Mouse (Mus musculus) G1E (cell line): ENCODE measurements around the gene Fuca1. TPM values are rescaled to one million over a fixed set of nuclear protein-coding genes. Genes with fewer than 3 reads are reported as not detected.
A peak's percentile ranks its signal among the peaks of the same experiment; 100 is the strongest.

Experiments
- ATAC-seq: 2 replicates; pipeline ENCODE4 v1.8.0; 2016; ENCODE audit warnings: mild to moderate bottlenecking; ENCODE audit not compliant: insufficient number of reproducible peaks, poor library complexity, low FRiP score, severe bottlenecking; ENCODE audit errors: extremely low read depth
- DNase-seq: peaks from one replicate; pipeline ENCODE4 v3.0.0; 2012; ENCODE audit warnings: low spot score
- H3K27me3 ChIP-seq: 2 replicates; pipeline ENCODE4 v1.6.1; 2012; ENCODE audit warnings: mild to moderate bottlenecking, low read length, inconsistent platforms; ENCODE audit not compliant: insufficient read depth
- H3K36me3 ChIP-seq: replicated peaks from 2 replicates; pipeline ENCODE3; 2012; ENCODE audit warnings: mild to moderate bottlenecking, inconsistent platforms
- H3K4me1 ChIP-seq: 2 replicates; pipeline ENCODE4 v1.6.1; 2012; ENCODE audit warnings: low read depth, low read length, inconsistent platforms, mixed read lengths; ENCODE audit not compliant: insufficient read depth
- H3K4me3 ChIP-seq: 2 replicates; pipeline ENCODE4 v1.5.1; 2012; ENCODE audit warnings: low read depth, mild to moderate bottlenecking, inconsistent platforms, low read length, moderate library complexity, mixed read lengths
- H3K9me3 ChIP-seq: replicated peaks from 2 replicates; pipeline ENCODE4 v1.6.1; 2012; ENCODE audit warnings: inconsistent platforms
- CTCF ChIP-seq: IDR thresholded peaks from 2 replicates; pipeline ENCODE4 v1.5.1; 2012; ENCODE audit warnings: low read depth, low read length, inconsistent platforms, mixed read lengths
- GATA1 ChIP-seq: IDR thresholded peaks from 2 replicates; pipeline ENCODE4 v1.6.1; 2012; ENCODE audit warnings: borderline replicate concordance, low read length, inconsistent platforms, mixed read lengths
- GATA2 ChIP-seq: IDR thresholded peaks from 2 replicates; pipeline ENCODE4 v1.6.1; 2012; ENCODE audit warnings: low read depth, low read length, inconsistent platforms, borderline replicate concordance
- POLR2AphosphoS5 ChIP-seq: IDR thresholded peaks from 2 replicates; pipeline ENCODE4 v1.6.1; 2012; ENCODE audit warnings: low read depth, low read length, inconsistent platforms; ENCODE audit not compliant: insufficient replicate concordance
- TAL1 ChIP-seq: conservative IDR thresholded peaks from 2 replicates; pipeline ENCODE4 v1.6.1; 2012; ENCODE audit warnings: low read depth, low read length, inconsistent platforms, mixed read lengths
- polyA plus RNA-seq: library from polyadenylated mRNA; stranded (reverse); fragments of >175 nt; gene quantifications from 2 replicates; pipeline ENCODE4 v1.2.3, GENCODE M21; 2012
- total RNA-seq, 2 experiments: library from RNA; stranded (forward) in 1 of 2; stranded (reverse) in 1 of 2; fragments of 200-1000 nt in 1 of 2; fragments of >200 nt in 1 of 2; fragmentation: Nextera tagmentation in 1 of 2; gene quantifications; 2 replicates each; pipeline ENCODE4 v1.2.3; 2014 to 2017

Gene Fuca1
- total RNA-seq (2014; fragmentation: Nextera tagmentation) = 32.8 and 66.2 TPM in 2 replicates
- total RNA-seq (2017) = 149 and 150 TPM in 2 replicates
- polyA plus RNA-seq = 13.9 and 16.9 TPM in 2 replicates

- peaks cover 20% of the 10 kb centered on the region for H3K4me1 ChIP-seq
- DNase-seq = peak; percentile 84
- H3K4me3 ChIP-seq = peak within 1 kb of the TSS; percentile 91
- H3K36me3 ChIP-seq = peaks cover 66% of the 10 kb centered on the region
- peaks cover 3% of the 10 kb centered on the region; the same call in 1 of the 2 replicates for H3K27me3 ChIP-seq
- peak; percentile 58 for TF ChIP-seq CTCF
- TF ChIP-seq TAL1 = no peak
- H3K9me3 ChIP-seq = no peaks in the 10 kb centered on the region
- ATAC-seq = peak; percentile 86
Observed at GRCm38 (mm10) chr4:135920304-135921241, at the start of gene Fuca1. TSS of gene Fuca1 (plus strand) at chr4:135920735.

DNA sequence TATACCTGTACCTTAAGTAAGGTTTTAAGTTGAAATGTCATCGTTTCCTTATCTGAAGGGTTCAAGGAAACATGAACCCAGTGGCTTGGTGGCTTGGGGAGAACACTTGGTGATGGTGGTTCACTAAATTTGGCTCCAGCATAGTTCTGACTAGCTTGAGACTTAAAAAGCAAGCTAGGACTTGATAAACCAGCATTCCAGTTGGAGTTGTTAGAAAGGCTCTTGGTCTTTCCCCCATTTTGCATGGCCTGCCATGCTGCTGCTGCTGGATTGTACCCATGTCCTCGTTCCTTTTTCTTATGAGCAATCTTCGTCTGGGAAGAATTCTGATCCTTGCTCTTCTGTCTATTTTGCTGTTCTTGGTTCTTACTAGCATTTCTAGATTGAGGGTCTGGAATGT lies 48.5 kb upstream of the Fuca1 start:
- H3K4me1 ChIP-seq = peaks cover 57% of the 10 kb centered on the region
- peak overlapping the region; percentile 75; the same call in 1 of the 2 replicates for H3K4me3 ChIP-seq
- TF ChIP-seq CTCF (no peak), GATA1 (no peak), POLR2AphosphoS5 (no peak), TAL1 (no peak), GATA2 (no peak)
- H3K9me3 ChIP-seq = no peaks in the 10 kb centered on the region
- no peak for ATAC-seq
- H3K36me3 ChIP-seq = peaks cover 35% of the 10 kb centered on the region
- H3K27me3 ChIP-seq = no peaks in the 10 kb centered on the region
- no peak for DNase-seq

DNA sequence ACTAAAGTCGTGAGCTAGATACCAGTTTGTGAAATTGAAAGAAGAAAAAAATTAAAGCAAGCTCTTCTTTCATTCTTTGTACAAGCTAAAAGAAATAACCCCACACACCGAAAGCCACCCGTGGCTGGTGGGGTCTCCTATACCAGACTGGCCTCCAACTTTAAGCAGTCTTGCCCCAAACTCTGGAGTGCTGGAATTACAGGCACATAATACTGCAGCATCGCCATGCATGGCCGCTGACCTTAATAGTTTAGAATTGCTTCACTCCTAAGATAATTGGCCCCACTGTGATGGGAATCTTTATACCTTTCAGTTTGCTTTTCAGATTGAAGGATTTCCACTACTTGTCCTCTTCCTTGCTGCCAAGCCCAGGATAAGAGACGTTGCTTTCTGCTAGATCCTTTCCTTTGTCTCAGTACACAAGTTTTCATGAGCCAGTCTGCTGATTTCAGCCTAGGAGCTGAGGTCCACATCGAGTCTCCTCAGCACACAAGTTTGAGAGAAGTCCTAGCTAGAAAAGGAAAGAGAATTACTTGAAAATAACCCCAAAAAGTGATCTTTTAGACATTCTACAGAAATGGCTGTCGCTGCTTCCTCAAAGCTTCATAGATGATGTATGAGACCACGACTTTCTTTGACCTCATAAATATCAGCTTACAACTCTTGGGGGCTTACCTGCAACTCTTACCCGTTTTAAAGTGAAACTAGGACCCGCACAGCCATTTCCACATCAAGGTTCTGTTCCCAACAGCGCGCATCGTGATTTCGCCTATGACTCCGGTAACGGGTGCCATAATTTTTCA lies 47.7 kb upstream of the Fuca1 start:
- Histone ChIP-seq H3K4me3 (peak overlapping the region; percentile 75), H3K36me3 (peaks cover 35% of the 10 kb centered on the region), H3K27me3 (no peaks in the 10 kb centered on the region), H3K9me3 (no peaks in the 10 kb centered on the region), H3K4me1 (peaks cover 59% of the 10 kb centered on the region)
- TF ChIP-seq TAL1 (no peak), GATA2 (no peak), GATA1 (no peak), POLR2AphosphoS5 (no peak), CTCF (no peak)
- no peak for DNase-seq
- ATAC-seq = no peak

DNA sequence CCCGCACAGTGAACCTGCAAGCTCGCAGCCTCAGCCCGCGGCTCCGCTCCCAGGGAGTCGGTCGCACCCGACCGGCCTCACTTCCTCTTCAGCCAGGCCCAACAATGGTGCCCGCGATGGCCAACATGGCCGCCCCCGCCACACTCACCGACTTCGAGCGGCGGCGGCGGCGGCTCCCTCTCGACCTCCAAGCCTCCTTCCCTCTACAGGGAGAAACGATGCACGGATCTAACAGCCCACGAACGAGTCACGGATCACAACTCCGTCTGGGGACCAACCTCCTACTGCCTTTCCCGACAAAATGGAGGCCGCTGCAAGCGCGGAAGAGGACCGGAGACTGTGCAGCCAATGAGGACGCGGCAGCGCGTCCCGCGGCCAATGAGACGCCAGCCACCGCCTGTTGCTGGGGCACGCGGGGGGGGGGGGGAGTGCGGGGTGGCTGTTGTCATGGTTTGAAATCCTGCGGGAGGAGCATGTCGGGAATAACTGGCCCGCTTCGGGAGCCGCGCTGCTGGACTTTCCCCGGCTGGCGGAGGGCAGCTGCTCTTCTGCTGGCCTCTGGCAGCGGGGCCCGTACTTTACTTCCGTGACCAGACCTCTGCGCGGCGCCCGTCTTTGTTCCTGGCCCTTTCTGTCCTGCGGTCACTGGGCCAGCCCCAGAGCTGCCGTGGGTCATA lies 46.9 kb upstream of the Fuca1 start, which contains the start of gene Pnrc2:
Gene Pnrc2 (minus strand): TSS at position 325 of the 677 bp plus-strand sequence.
- no peaks in the 10 kb centered on the region for H3K27me3 ChIP-seq
- ATAC-seq (peak; percentile 67), DNase-seq (peak; percentile 96)
- no peaks in the 10 kb centered on the region for H3K9me3 ChIP-seq
- TF ChIP-seq GATA2 (no peak), GATA1 (no peak), POLR2AphosphoS5 (no peak), CTCF (no peak), TAL1 (no peak)
- H3K4me1 ChIP-seq = peaks cover 58% of the 10 kb centered on the region
- peak within 1 kb of the TSS; percentile 75 for H3K4me3 ChIP-seq
- H3K36me3 ChIP-seq = peaks cover 35% of the 10 kb centered on the region

GRCm38 (mm10) chr4:135874564-135875535 lies 45.7 kb upstream of the Fuca1 start:
- H3K4me3 ChIP-seq = no peak overlapping the region; the same call in 1 of the 2 replicates
- TF ChIP-seq POLR2AphosphoS5 (no peak; the same call in 1 of the 2 replicates), TAL1 (no peak), GATA2 (no peak), GATA1 (no peak), CTCF (no peak)
- no peaks in the 10 kb centered on the region for H3K9me3 ChIP-seq
- peaks cover 52% of the 10 kb centered on the region for H3K4me1 ChIP-seq
- peaks cover 1% of the 10 kb centered on the region; the same call in 1 of the 2 replicates for H3K27me3 ChIP-seq
- no peak for DNase-seq
- H3K36me3 ChIP-seq = peaks cover 29% of the 10 kb centered on the region
- no peak for ATAC-seq
